Mouse (Mus musculus) cerebellum, adult 2 months (tissue): Measurements from ENCODE around the gene Ramp1.

Experiments
- CTCF ChIP-seq: fragments of 200-500 bp; IDR thresholded peaks from 2 replicates; pipeline ENCODE4 v1.5.1; 2011; ENCODE audit warnings: low read depth, mild to moderate bottlenecking, control low read depth, low read length, moderate library complexity, borderline replicate concordance; ENCODE audit not compliant: insufficient read depth
- POLR2A ChIP-seq: fragments of 200-500 bp; IDR thresholded peaks from 2 replicates; pipeline ENCODE4 v1.6.1; 2011; ENCODE audit warnings: low read length, control low read depth, borderline replicate concordance; ENCODE audit not compliant: insufficient read depth

- TF ChIP-seq POLR2A = no peak
- no peak for TF ChIP-seq CTCF
Measured at GRCm38 (mm10) chr1:91176026-91176425, 3.6 kb upstream of the Ramp1 start.
